ENCODE assay signal across 17 mouse cellular contexts in the genomic region with DNA sequence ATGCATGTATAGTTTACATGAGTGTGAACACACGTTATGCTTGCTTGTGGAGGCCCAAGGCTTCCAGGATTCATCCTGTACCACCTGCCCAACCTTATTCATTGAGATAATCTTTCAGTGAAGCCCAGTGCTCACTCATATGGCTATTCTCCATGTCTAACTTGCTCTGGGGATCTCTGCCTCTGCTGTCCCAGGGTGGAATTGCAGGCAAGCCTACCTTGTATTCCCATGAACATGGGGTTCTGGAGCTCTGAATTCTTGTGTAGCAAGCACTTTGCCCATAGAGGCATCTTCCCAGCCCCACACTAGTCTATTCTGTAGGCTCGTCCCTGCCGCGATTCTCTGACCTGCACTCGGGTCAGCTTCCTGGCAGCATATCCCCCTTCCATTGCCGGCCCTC. TPM values are rescaled to one million over a fixed set of nuclear protein-coding genes. Genes with fewer than 3 reads are reported as not detected.
DNase-seq lines count a peak whose midpoint lies in the region; ATAC-seq and TF ChIP-seq lines count a peak whose summit lies in the region.
"Had no signal": no experiment of that assay in that cellular context is flagged by ENCODE, and none has a peak within 500 bp of the region (broad histone marks: within the 10 kb centered on the region; RNA-seq: fewer than 3 reads in every experiment).

No protein-coding gene starts in this region.

- no peaks in the 10 kb centered on the region for H3K27me3 ChIP-seq in forebrain, postnatal 0 days (ENCODE audit: insufficient read depth, low read length)
- peaks cover 8% of the 10 kb centered on the region; the same call in 1 of the 2 replicates for H3K27me3 ChIP-seq in forebrain, embryonic 12.5 days
- no peaks in the 10 kb centered on the region for H3K27me3 ChIP-seq in kidney, embryonic 16.5 days (ENCODE audit: insufficient read depth, low read length)
- no peaks in the 10 kb centered on the region for H3K27me3 ChIP-seq in midbrain, postnatal 0 days (ENCODE audit: insufficient read depth, low read length)
- H3K27me3 ChIP-seq in midbrain, embryonic 15.5 days (replicated peaks), result no peaks in the 10 kb centered on the region
- H3K27me3 ChIP-seq: intestine, embryonic 15.5 days had no signal

- no peak for DNase-seq in forebrain, postnatal 0 days
- peak; percentile 25 for DNase-seq in kidney, postnatal 10 days
- DNase-seq in midbrain, postnatal 0 days (ENCODE audit: low spot score), result no peak
- peak; percentile 41 for DNase-seq in lung, postnatal 10 days
- DNase-seq in heart, adult 9 months (ENCODE audit: low spot score in 2 of 2), result no peak
- DNase-seq: retina, postnatal 1 day had no signal

- peak; percentile 59 for TF ChIP-seq CTCF in forebrain, postnatal 0 days (IDR thresholded peaks at IDR 0.05; ENCODE audit: low read depth)
- peak; percentile 63 for TF ChIP-seq CTCF in midbrain, postnatal 0 days (IDR thresholded peaks at IDR 0.05)

- 0 out of 2 replicates have a peak, but pooled peaks cover under 1% of the 10 kb centered on the region for H3K4me1 ChIP-seq in forebrain, postnatal 0 days (ENCODE audit: insufficient read depth)
- H3K4me1 ChIP-seq in forebrain, embryonic 12.5 days, result no peaks in the 10 kb centered on the region
- no peaks in the 10 kb centered on the region for H3K4me1 ChIP-seq in kidney, embryonic 16.5 days (ENCODE audit: insufficient read depth, low read length)
- no peaks in the 10 kb centered on the region for H3K4me1 ChIP-seq in midbrain, postnatal 0 days (ENCODE audit: insufficient read depth, low read length)
- H3K4me1 ChIP-seq in midbrain, embryonic 15.5 days, result peaks cover 13% of the 10 kb centered on the region; the same call in 1 of the 2 replicates
- H3K4me1 ChIP-seq: heart, embryonic 12.5 days; intestine, embryonic 15.5 days; megakaryocyte, embryonic 14.5 days; stomach, embryonic 15.5 days had no signal

- no peak overlapping the region for H3K27ac ChIP-seq in forebrain, postnatal 0 days (ENCODE audit: low read depth, low read length)
- H3K27ac ChIP-seq in forebrain, embryonic 12.5 days, result no peak overlapping the region
- H3K27ac ChIP-seq in kidney, embryonic 16.5 days (ENCODE audit: low read length), result no peak overlapping the region
- H3K27ac ChIP-seq in midbrain, postnatal 0 days (ENCODE audit: low read depth, low read length), result no peak overlapping the region
- H3K27ac ChIP-seq in midbrain, embryonic 15.5 days, result no peak overlapping the region
- H3K27ac ChIP-seq: embryonic facial prominence, embryonic 13.5 days; intestine, embryonic 15.5 days; limb, embryonic 13.5 days; stomach, embryonic 15.5 days had no signal

- no peaks in the 10 kb centered on the region for H3K36me3 ChIP-seq in forebrain, postnatal 0 days (ENCODE audit: insufficient read depth)
- no peaks in the 10 kb centered on the region for H3K36me3 ChIP-seq in forebrain, embryonic 12.5 days (replicated peaks)
- H3K36me3 ChIP-seq in kidney, embryonic 16.5 days (ENCODE audit: insufficient read depth, low read length), result no peaks in the 10 kb centered on the region
- H3K36me3 ChIP-seq in midbrain, postnatal 0 days (ENCODE audit: insufficient read depth, low read length), result no peaks in the 10 kb centered on the region
- no peaks in the 10 kb centered on the region for H3K36me3 ChIP-seq in midbrain, embryonic 15.5 days (replicated peaks)
- H3K36me3 ChIP-seq: embryonic facial prominence, embryonic 13.5 days; heart, embryonic 12.5 days; intestine, embryonic 15.5 days; limb, embryonic 13.5 days; stomach, embryonic 15.5 days had no signal

- H3K4me3 ChIP-seq in forebrain, postnatal 0 days (ENCODE audit: low read depth, low read length), result no peak overlapping the region
- H3K4me3 ChIP-seq in forebrain, embryonic 12.5 days (replicated peaks), result no peak overlapping the region
- H3K4me3 ChIP-seq in kidney, embryonic 16.5 days (ENCODE audit: low read length), result no peak overlapping the region
- H3K4me3 ChIP-seq in midbrain, postnatal 0 days (ENCODE audit: low read depth, low read length), result no peak overlapping the region
- no peak overlapping the region for H3K4me3 ChIP-seq in midbrain, embryonic 15.5 days
- H3K4me3 ChIP-seq: embryonic facial prominence, embryonic 13.5 days; heart, embryonic 12.5 days; intestine, embryonic 15.5 days; limb, embryonic 13.5 days; megakaryocyte, embryonic 14.5 days; stomach, embryonic 15.5 days had no signal

- H3K9ac ChIP-seq in forebrain, postnatal 0 days, result no peak overlapping the region
- no peak overlapping the region for H3K9ac ChIP-seq in forebrain, embryonic 12.5 days
- H3K9ac ChIP-seq in kidney, embryonic 16.5 days (replicated peaks; ENCODE audit: low read length), result no peak overlapping the region
- no peak overlapping the region for H3K9ac ChIP-seq in midbrain, postnatal 0 days (replicated peaks; ENCODE audit: low read length, poor library complexity, severe bottlenecking)
- no peak overlapping the region for H3K9ac ChIP-seq in midbrain, embryonic 15.5 days
- H3K9ac ChIP-seq: embryonic facial prominence, embryonic 13.5 days; heart, embryonic 12.5 days; intestine, embryonic 15.5 days; limb, embryonic 13.5 days; stomach, embryonic 15.5 days had no signal

- no peak overlapping the region for H3K4me2 ChIP-seq in forebrain, postnatal 0 days (ENCODE audit: low read depth)
- no peak overlapping the region for H3K4me2 ChIP-seq in forebrain, embryonic 12.5 days
- H3K4me2 ChIP-seq in kidney, embryonic 16.5 days (replicated peaks; ENCODE audit: low read depth, low read length), result no peak overlapping the region
- H3K4me2 ChIP-seq in midbrain, postnatal 0 days (ENCODE audit: low read depth, low read length, poor library complexity, severe bottlenecking), result no peak overlapping the region
- H3K4me2 ChIP-seq in midbrain, embryonic 15.5 days, result no peak overlapping the region
- H3K4me2 ChIP-seq: embryonic facial prominence, embryonic 13.5 days; heart, embryonic 12.5 days; intestine, embryonic 15.5 days; limb, embryonic 13.5 days; stomach, embryonic 15.5 days had no signal

- WGBS in forebrain, postnatal 0 days, result 54% methylated on average over 6 of the region's 6 CpGs
- WGBS in forebrain, embryonic 12.5 days, result 65% methylated on average over 6 of the region's 6 CpGs
- 48% methylated on average over 6 of the region's 6 CpGs for whole genome bisulfite sequencing in kidney, embryonic 16.5 days
- whole genome bisulfite sequencing in midbrain, postnatal 0 days, result 61% methylated on average over 6 of the region's 6 CpGs
- WGBS in midbrain, embryonic 15.5 days, result 66% methylated on average over 6 of the region's 6 CpGs

- ATAC-seq in forebrain, postnatal 0 days, result no peak
- ATAC-seq in forebrain, embryonic 12.5 days (ENCODE audit: low FRiP score), result no peak
- no peak for ATAC-seq in kidney, embryonic 16.5 days (ENCODE audit: low FRiP score, low TSS enrichment)
- no peak for ATAC-seq in midbrain, postnatal 0 days (ENCODE audit: low FRiP score)
- ATAC-seq in midbrain, embryonic 15.5 days (replicated peaks), result no peak
- ATAC-seq: CD4-positive, CD25-positive, alpha-beta regulatory T cell, adult 4 months; intestine, embryonic 15.5 days had no signal

- no peaks in the 10 kb centered on the region for H3K9me3 ChIP-seq in forebrain, postnatal 0 days (ENCODE audit: low read length)
- H3K9me3 ChIP-seq in forebrain, embryonic 12.5 days, result no peaks in the 10 kb centered on the region
- no peaks in the 10 kb centered on the region for H3K9me3 ChIP-seq in kidney, embryonic 16.5 days (ENCODE audit: low read length)
- no peaks in the 10 kb centered on the region for H3K9me3 ChIP-seq in midbrain, postnatal 0 days (ENCODE audit: low read length)
- no peaks in the 10 kb centered on the region for H3K9me3 ChIP-seq in midbrain, embryonic 15.5 days
- H3K9me3 ChIP-seq: embryonic facial prominence, embryonic 13.5 days; heart, embryonic 12.5 days; intestine, embryonic 15.5 days; limb, embryonic 13.5 days; megakaryocyte, embryonic 14.5 days; stomach, embryonic 15.5 days had no signal

RNA-seq across cellular contexts. Expression of gene Otof, which starts 5.7 kb away (rescaled TPM):
- total RNA-seq in forebrain, postnatal 0 days (2014; rRNA removed), result 5.9 and 7.6 TPM in 2 replicates
- polyA plus RNA-seq in forebrain, postnatal 0 days (2015; fragmentation: Nextera tagmentation; extraction: Ambion mirVana), result 1.7 and 3.0 TPM in 2 replicates
- polyA plus RNA-seq in forebrain, embryonic 12.5 days (2016; fragmentation: Nextera tagmentation; extraction: Ambion mirVana), result 0.19 and 0.23 TPM in 2 replicates
- 0.06 and 0.09 TPM in 2 replicates for polyA plus RNA-seq in kidney, embryonic 16.5 days (2015; fragmentation: Nextera tagmentation; extraction: Ambion mirVana)
- 6.1 and 9.9 TPM in 2 replicates for total RNA-seq in midbrain, postnatal 0 days (2014; rRNA removed)
- 4.7 and 4.9 TPM in 2 replicates for polyA plus RNA-seq in midbrain, postnatal 0 days (2015; fragmentation: Nextera tagmentation; extraction: Ambion mirVana)
- 4.0 TPM in 2 replicates for polyA plus RNA-seq in midbrain, embryonic 15.5 days (2015; fragmentation: Nextera tagmentation; extraction: Ambion mirVana)
- polyA plus RNA-seq: CD4-positive, CD25-positive, alpha-beta regulatory T cell, adult 4 months had no signal

RNA-seq across cellular contexts. Expression of gene 1700001C02Rik, which starts 9.8 kb away (rescaled TPM):
- total RNA-seq in forebrain, postnatal 0 days (2014; rRNA removed), result 0.85 and 1.0 TPM in 2 replicates
- 5.2 and 6.8 TPM in 2 replicates for polyA plus RNA-seq in forebrain, postnatal 0 days (2015; fragmentation: Nextera tagmentation; extraction: Ambion mirVana)
- polyA plus RNA-seq in forebrain, embryonic 12.5 days (2016; fragmentation: Nextera tagmentation; extraction: Ambion mirVana), result not detected in 2 replicates
- not detected in 2 replicates for polyA plus RNA-seq in kidney, embryonic 16.5 days (2015; fragmentation: Nextera tagmentation; extraction: Ambion mirVana)
- 1.4 and 1.6 TPM in 2 replicates for total RNA-seq in midbrain, postnatal 0 days (2014; rRNA removed)
- 2.9 and 3.4 TPM in 2 replicates for polyA plus RNA-seq in midbrain, postnatal 0 days (2015; fragmentation: Nextera tagmentation; extraction: Ambion mirVana)
- polyA plus RNA-seq in midbrain, embryonic 15.5 days (2015; fragmentation: Nextera tagmentation; extraction: Ambion mirVana), result 0.96 and 1.2 TPM in 2 replicates
- polyA plus RNA-seq: CD4-positive, CD25-positive, alpha-beta regulatory T cell, adult 4 months; embryonic facial prominence, embryonic 13.5 days; heart, embryonic 12.5 days; intestine, embryonic 15.5 days; limb, embryonic 13.5 days; neural tube, embryonic 11.5 days had no signal

Comparison
In these comparisons a context has a peak if more than half of its experiments do, and no peak if none do; other contexts are left out.
1. DNase-seq: peak in kidney, postnatal 10 days (single experiment) and lung, postnatal 10 days (single experiment); none in forebrain, postnatal 0 days (single experiment), midbrain, postnatal 0 days (single experiment) and heart, adult 9 months (0 of 2).